Mouse (Mus musculus) liver, embryonic 16.5 days (tissue): ENCODE measurements around the gene Hs3st4. TPM values are rescaled to one million over a fixed set of nuclear protein-coding genes. Genes with fewer than 3 reads are reported as not detected.
A peak's percentile ranks its signal among the peaks of the same experiment; 100 is the strongest.

Experiments
- ATAC-seq: fragments of 200-750 bp; cut with Nextera tagmentation; 2 replicates; pipeline ENCODE4 v1.8.0; 2017; ENCODE audit warnings: low read depth, mild to moderate bottlenecking, moderate number of reproducible peaks, moderate library complexity
- H3K27ac ChIP-seq: fragments of 300-500 bp; sonication (generic); 2 replicates; pipeline ENCODE4 v1.5.1; 2014; ENCODE audit warnings: mild to moderate bottlenecking, low read length
- H3K27me3 ChIP-seq: fragments of 300-500 bp; sonication (generic); 2 replicates; pipeline ENCODE4 v1.6.1; 2014; ENCODE audit warnings: low read depth, low read length, mixed read lengths; ENCODE audit not compliant: control insufficient read depth, insufficient read depth
- H3K36me3 ChIP-seq: fragments of 300-500 bp; sonication (generic); 2 replicates; pipeline ENCODE4 v1.6.1; 2014; ENCODE audit warnings: mild to moderate bottlenecking; ENCODE audit not compliant: control insufficient read depth, insufficient read depth
- H3K4me1 ChIP-seq: fragments of 300-500 bp; sonication (generic); 2 replicates; pipeline ENCODE4 v1.6.1; 2014; ENCODE audit warnings: low read depth, low read length, mixed read lengths; ENCODE audit not compliant: control insufficient read depth
- H3K4me2 ChIP-seq: fragments of 300-500 bp; sonication (generic); 2 replicates; pipeline ENCODE4 v1.6.1; 2014; ENCODE audit warnings: low read depth, low read length, mixed read lengths
- H3K4me3 ChIP-seq: fragments of 300-500 bp; sonication (generic); 2 replicates; pipeline ENCODE4 v1.5.1; 2014; ENCODE audit warnings: low read depth, mild to moderate bottlenecking, low read length
- H3K9ac ChIP-seq: fragments of 300-500 bp; sonication (generic); 2 replicates; pipeline ENCODE4 v1.6.1; 2014; ENCODE audit warnings: low read depth, low read length
- H3K9me3 ChIP-seq: fragments of 300-500 bp; sonication (generic); replicated peaks from 2 replicates; pipeline ENCODE4 v1.6.1; 2016; ENCODE audit warnings: low read length; ENCODE audit not compliant: control insufficient read depth
- WGBS: fragments of 180-500 bp; shearing (Covaris S2); extraction: QIAGEN DNeasy Blood & Tissue Kit; methylation state at CpG from one replicate; pipeline ENCODE4 v1.1.7; 2014; ENCODE audit not compliant: insufficient replicate concordance; 5-methylcytosine and 5-hydroxymethylcytosine counted together
- polyA plus RNA-seq: library from polyadenylated mRNA; unstranded; fragments of >200 nt; fragmentation: Nextera tagmentation; extraction: Ambion mirVana; gene quantifications from 2 replicates; pipeline ENCODE4 v1.2.1, GENCODE M21; 2015

Hs3st4 gene
- polyA plus RNA-seq: not detected in 2 replicates

- no peak within 1 kb of the TSS for H3K27ac ChIP-seq
- no peaks in the 10 kb centered on the region for H3K36me3 ChIP-seq
- no peaks in the 10 kb centered on the region for H3K4me1 ChIP-seq
- ATAC-seq: no peak
- no peaks in the 10 kb centered on the region for H3K9me3 ChIP-seq
- under 1% methylated on average over 37 of the region's 74 CpGs for WGBS
- peaks cover 39% of the 10 kb centered on the region for H3K27me3 ChIP-seq
- H3K9ac ChIP-seq: no peak within 1 kb of the TSS
- 0 out of 2 replicates have a peak within 1 kb of the TSS, but pooled peaks have one; percentile 9 for H3K4me2 ChIP-seq
- H3K4me3 ChIP-seq: peak within 1 kb of the TSS; percentile 15; the same call in 1 of the 2 replicates
These were observed at the start of gene Hs3st4 for GRCm38 (mm10) chr7:123982461-123983038. Hs3st4 (plus strand) TSS chr7:123982869.

GRCm38 (mm10) chr7:123946836-123947235, 35.8 kb upstream of the Hs3st4 start:
- WGBS: 50% methylated on average over 3 of the region's 3 CpGs
- H3K4me1 ChIP-seq: no peaks in the 10 kb centered on the region
- ATAC-seq: no peak

GRCm38 (mm10) chr7:123963021-123963420, 19.6 kb upstream of the Hs3st4 start:
- H3K27me3 ChIP-seq: no peaks in the 10 kb centered on the region
- no peak overlapping the region for H3K4me3 ChIP-seq
- no peak for ATAC-seq
- no peak overlapping the region for H3K27ac ChIP-seq
- H3K4me1 ChIP-seq: no peaks in the 10 kb centered on the region
- 63% methylated on average over 5 of the region's 5 CpGs for WGBS
- H3K36me3 ChIP-seq: no peaks in the 10 kb centered on the region
- H3K9me3 ChIP-seq: peaks cover under 1% of the 10 kb centered on the region; the same call in 1 of the 2 replicates
- H3K9ac ChIP-seq: no peak overlapping the region
- no peak overlapping the region for H3K4me2 ChIP-seq

More at GRCm38 (mm10) chr7:123946836-123947235, 35.8 kb upstream of the Hs3st4 start:
- Histone ChIP-seq H3K4me3 (no peak overlapping the region), H3K27me3 (no peaks in the 10 kb centered on the region), H3K27ac (no peak overlapping the region), H3K9me3 (no peaks in the 10 kb centered on the region), H3K4me2 (no peak overlapping the region), H3K36me3 (no peaks in the 10 kb centered on the region), H3K9ac (no peak overlapping the region)

- no peaks in the 10 kb centered on the region for H3K36me3 ChIP-seq
- peaks cover 2% of the 10 kb centered on the region; the same call in 1 of the 2 replicates for H3K9me3 ChIP-seq
- no peak for ATAC-seq
- no peaks in the 10 kb centered on the region for H3K4me1 ChIP-seq
- H3K4me2 ChIP-seq: no peak overlapping the region
- H3K27me3 ChIP-seq: no peaks in the 10 kb centered on the region
- H3K9ac ChIP-seq: no peak overlapping the region
- H3K27ac ChIP-seq: no peak overlapping the region
- 38% methylated on average over 10 of the region's 10 CpGs for WGBS
- no peak overlapping the region for H3K4me3 ChIP-seq
These were observed 18.0 kb upstream of the Hs3st4 start for GRCm38 (mm10) chr7:123964559-123965142.

GRCm38 (mm10) chr7:123965515-123965914, 17.2 kb upstream of the Hs3st4 start:
- no peaks in the 10 kb centered on the region for H3K36me3 ChIP-seq
- no peak for ATAC-seq
- H3K9ac ChIP-seq: no peak overlapping the region
- H3K9me3 ChIP-seq: peaks cover 2% of the 10 kb centered on the region; the same call in 1 of the 2 replicates
- H3K4me2 ChIP-seq: no peak overlapping the region
- no peaks in the 10 kb centered on the region for H3K27me3 ChIP-seq
- no peak overlapping the region for H3K27ac ChIP-seq
- H3K4me3 ChIP-seq: no peak overlapping the region
- H3K4me1 ChIP-seq: no peaks in the 10 kb centered on the region
- WGBS: 50% methylated on average over 7 of the region's 7 CpGs

- H3K27me3 ChIP-seq: no peaks in the 10 kb centered on the region; the same call in 1 of the 2 replicates
- no peaks in the 10 kb centered on the region for H3K4me1 ChIP-seq
- H3K9ac ChIP-seq: no peak overlapping the region
- H3K4me2 ChIP-seq: no peak overlapping the region
- WGBS: 53% methylated on average over 7 of the region's 7 CpGs
- no peak overlapping the region for H3K27ac ChIP-seq
- no peaks in the 10 kb centered on the region for H3K9me3 ChIP-seq
- no peak for ATAC-seq
- H3K4me3 ChIP-seq: no peak overlapping the region
- H3K36me3 ChIP-seq: no peaks in the 10 kb centered on the region
These were observed 7.2 kb upstream of the Hs3st4 start for GRCm38 (mm10) chr7:123975441-123975840.

GRCm38 (mm10) chr7:123981435-123981834, 1.2 kb upstream of the Hs3st4 start:
- H3K27me3 ChIP-seq: peaks cover 39% of the 10 kb centered on the region
- H3K9me3 ChIP-seq: no peaks in the 10 kb centered on the region
- no peaks in the 10 kb centered on the region for H3K4me1 ChIP-seq
- WGBS: 39% methylated on average over 7 of the region's 7 CpGs
- no peak overlapping the region for H3K9ac ChIP-seq
- H3K36me3 ChIP-seq: no peaks in the 10 kb centered on the region
- no peak for ATAC-seq
- no peak overlapping the region for H3K4me2 ChIP-seq
- H3K27ac ChIP-seq: no peak overlapping the region
- H3K4me3 ChIP-seq: no peak overlapping the region

- Histone ChIP-seq H3K4me1 (no peaks in the 10 kb centered on the region), H3K9me3 (no peaks in the 10 kb centered on the region), H3K27me3 (peaks cover 39% of the 10 kb centered on the region), H3K4me3 (no peak overlapping the region), H3K9ac (no peak overlapping the region), H3K4me2 (no peak overlapping the region), H3K27ac (no peak overlapping the region), H3K36me3 (no peaks in the 10 kb centered on the region)
- 6% methylated on average over 5 of the region's 5 CpGs for WGBS
- ATAC-seq: no peak
These were observed 659 bp upstream of the Hs3st4 start for GRCm38 (mm10) chr7:123982010-123982409.
